Mouse (Mus musculus): ENCODE measurements around the gene Alk. TPM values are rescaled to one million over a fixed set of nuclear protein-coding genes. Genes with fewer than 3 reads are reported as not detected.

The Alk gene
- polyA plus RNA-seq, 1 experiment from 2014 or later = 0.11 TPM

- WGBS = 5% methylated on average over 60 of the region's 60 CpGs
- Histone ChIP-seq H3K27ac (ENCODE audit: low read depth, low read length) (no peak overlapping the region), H3K9ac (ENCODE audit: low read depth, low read length) (peak overlapping the region; percentile 65), H3K36me3 (ENCODE audit: control insufficient read depth, insufficient read depth, low read length) (no peaks in the 10 kb centered on the region), H3K4me2 (replicated peaks; ENCODE audit: low read depth, low read length) (peak overlapping the region; percentile 85), H3K9me3 (ENCODE audit: control insufficient read depth, low read length) (no peaks in the 10 kb centered on the region), H3K4me1 (ENCODE audit: control insufficient read depth, insufficient read depth, low read length) (0 out of 2 replicates have a peak, but pooled peaks cover 4% of the 10 kb centered on the region), H3K4me3 (ENCODE audit: low read length) (peak overlapping the region; percentile 50), H3K27me3 (ENCODE audit: control insufficient read depth, insufficient read depth, low read length) (no peaks in the 10 kb centered on the region)
- ATAC-seq (ENCODE audit: low FRiP score, low TSS enrichment) = peak; percentile 75
These were observed 734.8 kb downstream of the Alk start for GRCm38 (mm10) chr17:71869372-71870231.

GRCm38 (mm10) chr17:71868828-71869227, 735.6 kb downstream of the Alk start:
- Histone ChIP-seq H3K4me3 (ENCODE audit: low read length) (no peak overlapping the region; the same call in 1 of the 2 replicates), H3K4me1 (ENCODE audit: control insufficient read depth, insufficient read depth, low read length) (0 out of 2 replicates have a peak, but pooled peaks cover 4% of the 10 kb centered on the region), H3K27ac (ENCODE audit: low read depth, low read length) (no peak overlapping the region), H3K4me2 (replicated peaks; ENCODE audit: low read depth, low read length) (no peak overlapping the region), H3K27me3 (ENCODE audit: control insufficient read depth, insufficient read depth, low read length) (no peaks in the 10 kb centered on the region), H3K9me3 (ENCODE audit: control insufficient read depth, low read length) (no peaks in the 10 kb centered on the region), H3K36me3 (ENCODE audit: control insufficient read depth, insufficient read depth, low read length) (no peaks in the 10 kb centered on the region), H3K9ac (ENCODE audit: low read depth, low read length) (no peak overlapping the region)
- WGBS = 84% methylated on average over 12 of the region's 12 CpGs
- no peak for ATAC-seq (ENCODE audit: low FRiP score, low TSS enrichment)

GRCm38 (mm10) chr17:71867892-71868291, 736.5 kb downstream of the Alk start:
- no peak overlapping the region for H3K4me2 ChIP-seq (replicated peaks; ENCODE audit: low read depth, low read length)
- no peak overlapping the region for H3K9ac ChIP-seq (ENCODE audit: low read depth, low read length)
- no peaks in the 10 kb centered on the region for H3K36me3 ChIP-seq (ENCODE audit: control insufficient read depth, insufficient read depth, low read length)
- no peak for ATAC-seq (ENCODE audit: low FRiP score, low TSS enrichment)
- 0 out of 2 replicates have a peak, but pooled peaks cover 4% of the 10 kb centered on the region for H3K4me1 ChIP-seq (ENCODE audit: control insufficient read depth, insufficient read depth, low read length)
- WGBS = 92% methylated on average over 2 of the region's 2 CpGs
- H3K27ac ChIP-seq (ENCODE audit: low read depth, low read length) = no peak overlapping the region
- no peak overlapping the region for H3K4me3 ChIP-seq (ENCODE audit: low read length)
- no peaks in the 10 kb centered on the region for H3K9me3 ChIP-seq (ENCODE audit: control insufficient read depth, low read length)
- no peaks in the 10 kb centered on the region for H3K27me3 ChIP-seq (ENCODE audit: control insufficient read depth, insufficient read depth, low read length)

GRCm38 (mm10) chr17:71865437-71865836, 739.0 kb downstream of the Alk start:
- Histone ChIP-seq H3K4me3 (ENCODE audit: low read length) (no peak overlapping the region), H3K4me1 (ENCODE audit: control insufficient read depth, insufficient read depth, low read length) (0 out of 2 replicates have a peak, but pooled peaks cover 4% of the 10 kb centered on the region), H3K27ac (ENCODE audit: low read depth, low read length) (no peak overlapping the region), H3K9me3 (ENCODE audit: control insufficient read depth, low read length) (no peaks in the 10 kb centered on the region), H3K27me3 (ENCODE audit: control insufficient read depth, insufficient read depth, low read length) (no peaks in the 10 kb centered on the region), H3K36me3 (ENCODE audit: control insufficient read depth, insufficient read depth, low read length) (no peaks in the 10 kb centered on the region), H3K9ac (ENCODE audit: low read depth, low read length) (no peak overlapping the region), H3K4me2 (replicated peaks; ENCODE audit: low read depth, low read length) (no peak overlapping the region)
- no peak for ATAC-seq (ENCODE audit: low FRiP score, low TSS enrichment)
- WGBS = 55% methylated on average over 5 of the region's 5 CpGs

GRCm38 (mm10) chr17:71864039-71864438, 740.4 kb downstream of the Alk start:
- Histone ChIP-seq H3K27ac (ENCODE audit: low read depth, low read length) (no peak overlapping the region), H3K36me3 (ENCODE audit: control insufficient read depth, insufficient read depth, low read length) (no peaks in the 10 kb centered on the region), H3K4me3 (ENCODE audit: low read length) (no peak overlapping the region), H3K4me1 (ENCODE audit: control insufficient read depth, insufficient read depth, low read length) (0 out of 2 replicates have a peak, but pooled peaks cover 4% of the 10 kb centered on the region), H3K9ac (ENCODE audit: low read depth, low read length) (no peak overlapping the region), H3K4me2 (replicated peaks; ENCODE audit: low read depth, low read length) (no peak overlapping the region), H3K9me3 (ENCODE audit: control insufficient read depth, low read length) (no peaks in the 10 kb centered on the region), H3K27me3 (ENCODE audit: control insufficient read depth, insufficient read depth, low read length) (no peaks in the 10 kb centered on the region)
- WGBS = 82% methylated on average over 8 of the region's 8 CpGs
- no peak for ATAC-seq (ENCODE audit: low FRiP score, low TSS enrichment)

GRCm38 (mm10) chr17:71862895-71863294, 741.5 kb downstream of the Alk start:
- no peak overlapping the region for H3K27ac ChIP-seq (ENCODE audit: low read depth, low read length)
- 0 out of 2 replicates have a peak, but pooled peaks cover 4% of the 10 kb centered on the region for H3K4me1 ChIP-seq (ENCODE audit: control insufficient read depth, insufficient read depth, low read length)
- ATAC-seq (ENCODE audit: low FRiP score, low TSS enrichment) = no peak

GRCm38 (mm10) chr17:71862184-71862583, 742.2 kb downstream of the Alk start:
- H3K36me3 ChIP-seq (ENCODE audit: control insufficient read depth, insufficient read depth, low read length) = no peaks in the 10 kb centered on the region
- H3K27me3 ChIP-seq (ENCODE audit: control insufficient read depth, insufficient read depth, low read length) = no peaks in the 10 kb centered on the region
- no peak for ATAC-seq (ENCODE audit: low FRiP score, low TSS enrichment)
- no peak overlapping the region for H3K4me2 ChIP-seq (replicated peaks; ENCODE audit: low read depth, low read length)
- no peak overlapping the region for H3K27ac ChIP-seq (ENCODE audit: low read depth, low read length)
- 0 out of 2 replicates have a peak, but pooled peaks cover 4% of the 10 kb centered on the region for H3K4me1 ChIP-seq (ENCODE audit: control insufficient read depth, insufficient read depth, low read length)
- H3K9ac ChIP-seq (ENCODE audit: low read depth, low read length) = no peak overlapping the region
- H3K4me3 ChIP-seq (ENCODE audit: low read length) = no peak overlapping the region
- no peaks in the 10 kb centered on the region for H3K9me3 ChIP-seq (ENCODE audit: control insufficient read depth, low read length)
- WGBS = 87% methylated on average over 3 of the region's 3 CpGs

More at GRCm38 (mm10) chr17:71862895-71863294, 741.5 kb downstream of the Alk start:
- Histone ChIP-seq H3K9ac (ENCODE audit: low read depth, low read length) (no peak overlapping the region), H3K36me3 (ENCODE audit: control insufficient read depth, insufficient read depth, low read length) (no peaks in the 10 kb centered on the region), H3K9me3 (ENCODE audit: control insufficient read depth, low read length) (no peaks in the 10 kb centered on the region), H3K27me3 (ENCODE audit: control insufficient read depth, insufficient read depth, low read length) (no peaks in the 10 kb centered on the region), H3K4me2 (replicated peaks; ENCODE audit: low read depth, low read length) (no peak overlapping the region), H3K4me3 (ENCODE audit: low read length) (no peak overlapping the region)
- 87% methylated on average over 4 of the region's 4 CpGs for WGBS

GRCm38 (mm10) chr17:71831960-71832359, 772.5 kb downstream of the Alk start:
- no peaks in the 10 kb centered on the region for H3K9me3 ChIP-seq (ENCODE audit: control insufficient read depth, low read length)
- no peak overlapping the region for H3K4me3 ChIP-seq (ENCODE audit: low read length)
- WGBS = 88% methylated on average over 3 of the region's 3 CpGs
- H3K27me3 ChIP-seq (ENCODE audit: control insufficient read depth, insufficient read depth, low read length) = no peaks in the 10 kb centered on the region
- 0 out of 2 replicates have a peak, but pooled peaks cover 2% of the 10 kb centered on the region for H3K4me1 ChIP-seq (ENCODE audit: control insufficient read depth, insufficient read depth, low read length)
- H3K27ac ChIP-seq (ENCODE audit: low read depth, low read length) = no peak overlapping the region
- no peak for ATAC-seq (ENCODE audit: low FRiP score, low TSS enrichment)
- H3K9ac ChIP-seq (ENCODE audit: low read depth, low read length) = no peak overlapping the region
- H3K36me3 ChIP-seq (ENCODE audit: control insufficient read depth, insufficient read depth, low read length) = no peaks in the 10 kb centered on the region
- no peak overlapping the region for H3K4me2 ChIP-seq (replicated peaks; ENCODE audit: low read depth, low read length)
